Mouse (Mus musculus) gastrocnemius, postnatal 36 days (tissue): ENCODE results near the gene Cacng2. TPM values are rescaled to one million over a fixed set of nuclear protein-coding genes. Genes with fewer than 3 reads are reported as not detected.

Experiments
- DNase-seq, 2 experiments: peaks; one replicate each; pipeline ENCODE4 v3.0.0; 2022
- intact Hi-C: fragments of 180-260 bp; cut with DNase I; formaldehyde crosslinking; loops from one replicate; pipeline ENCODE4 v1.15.1; 2025
- long read RNA-seq, 2 experiments: library from polyadenylated mRNA; stranded (forward); transcript quantifications; one replicate each; pipeline ENCODE4 v2.0.0; 2021
- total RNA-seq, 2 experiments: library from RNA; stranded (reverse); gene quantifications; 2 replicates each; pipeline ENCODE4 v1.2.3; 2021

Cacng2 gene
- total RNA-seq, result not detected
- long read RNA-seq, experiment 1, result 0 reads
- long read RNA-seq, experiment 2, result 0 reads

DNA sequence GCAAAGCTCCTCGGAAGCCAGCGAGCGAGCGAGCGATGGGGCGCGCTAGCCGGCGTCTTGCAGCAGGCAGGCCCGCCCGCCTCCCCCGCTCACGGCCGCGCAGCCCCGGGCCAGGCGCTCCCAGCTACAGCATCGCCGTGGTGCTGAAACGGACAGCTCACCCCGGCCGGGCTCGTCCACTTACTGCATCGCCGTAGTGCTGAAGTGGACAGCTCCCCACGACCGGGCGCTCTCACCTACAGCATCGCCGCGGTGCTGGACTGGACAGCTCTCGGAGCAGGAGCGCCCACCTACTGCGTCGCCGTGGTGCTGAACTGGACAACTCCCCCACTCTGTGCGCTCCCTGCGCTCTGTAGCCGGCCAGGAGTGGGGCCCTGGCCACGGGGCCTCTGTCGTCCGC is at the start of gene Cacng2:
Gene Cacng2 (minus strand): TSS at position 325 of the 400 bp plus-strand sequence.
- DNase-seq, result peak; percentile 94
- intact Hi-C loops, result no loop called here

GRCm38 (mm10) chr15:78169566-78169965 is 49.7 kb upstream of the Cacng2 start:
- intact Hi-C loops, result no loop called here
- no peak for DNase-seq

- intact Hi-C loops, result no loop called here
These were observed 45.5 kb upstream of the Cacng2 start for GRCm38 (mm10) chr15:78165292-78165691.

GRCm38 (mm10) chr15:78164466-78164865 is 44.6 kb upstream of the Cacng2 start:
- intact Hi-C loops, result no loop called here
- DNase-seq, result no peak

More at GRCm38 (mm10) chr15:78165292-78165691, 45.5 kb upstream of the Cacng2 start:
- DNase-seq, result no peak

- intact Hi-C loops, result no loop called here
- no peak for DNase-seq
These were observed 42.1 kb upstream of the Cacng2 start for GRCm38 (mm10) chr15:78161946-78162345.

GRCm38 (mm10) chr15:78158335-78158734 is 38.5 kb upstream of the Cacng2 start:
- intact Hi-C loops, result loop anchor here (10.0 kb wide), 1 partner anchor 174 kb away; no protein-coding TSS in a partner anchor

DNA sequence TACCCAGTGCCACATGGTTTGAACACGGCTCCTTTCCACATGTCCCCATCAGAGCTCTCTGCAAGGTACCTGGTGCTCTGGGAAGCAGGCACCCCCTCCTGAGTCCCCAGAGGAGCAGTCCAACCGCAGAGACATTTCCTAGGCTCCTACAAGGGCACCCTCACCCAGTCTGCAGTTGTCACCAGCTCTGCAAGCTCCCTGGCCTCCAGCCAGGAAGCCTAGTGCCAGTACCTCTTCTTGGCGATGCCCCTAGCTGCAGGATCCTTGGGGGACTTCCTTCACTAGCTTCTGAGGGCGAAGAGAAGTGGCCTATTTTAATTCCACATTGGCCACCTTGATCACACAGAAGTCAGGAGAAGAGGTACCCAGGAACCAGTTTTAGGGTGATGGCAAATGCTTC is 38.0 kb upstream of the Cacng2 start:
- intact Hi-C loops, result loop anchor here (10.0 kb wide), 1 partner anchor 173 kb away; no protein-coding TSS in a partner anchor
- DNase-seq, result no peak

More at GRCm38 (mm10) chr15:78158335-78158734, 38.5 kb upstream of the Cacng2 start:
- DNase-seq, result no peak

DNA sequence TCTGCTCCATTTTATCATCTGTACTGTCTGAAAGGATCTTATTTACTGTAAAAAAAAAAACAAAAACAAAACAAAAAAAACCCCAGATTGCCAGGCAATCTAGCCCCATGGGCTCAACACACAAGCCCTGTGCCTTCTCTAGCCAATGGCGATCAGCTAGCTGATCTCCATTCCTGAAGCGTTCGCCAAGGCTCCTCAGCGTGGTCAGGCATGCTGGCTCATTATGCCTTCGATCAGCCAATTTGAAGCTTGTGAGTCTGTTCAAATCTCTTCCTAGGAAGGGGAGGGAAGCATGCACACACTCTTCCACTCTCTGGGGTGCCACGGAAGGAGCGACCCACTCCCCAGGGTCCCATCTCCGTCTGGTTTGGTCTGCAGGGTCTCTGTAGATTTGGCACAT is 37.5 kb upstream of the Cacng2 start:
- intact Hi-C loops, result loop anchor here (10.0 kb wide), 1 partner anchor 173 kb away; no protein-coding TSS in a partner anchor
- no peak for DNase-seq

DNA sequence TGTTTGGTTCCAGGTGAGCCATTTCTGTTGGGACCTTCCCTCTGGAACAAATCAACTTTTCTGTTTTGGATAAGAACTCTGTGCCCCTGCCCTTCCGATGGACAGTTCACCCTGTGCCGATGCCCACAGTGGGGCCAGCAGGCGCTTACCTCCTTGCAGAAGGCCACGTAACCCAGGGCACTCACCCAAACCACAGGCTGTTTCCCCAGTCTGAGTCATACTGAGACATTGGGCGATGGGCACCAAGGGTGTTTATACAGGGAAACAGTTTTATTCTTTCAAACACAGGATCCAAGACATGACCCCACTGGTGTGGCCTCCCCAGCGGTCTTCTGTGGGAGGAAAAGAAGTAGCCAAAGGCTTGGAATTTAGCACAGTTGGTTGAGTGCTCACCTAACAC is 35.6 kb upstream of the Cacng2 start:
- no peak for DNase-seq
- intact Hi-C loops, result loop anchor here (10.0 kb wide), 1 partner anchor 171 kb away; no protein-coding TSS in a partner anchor

DNA sequence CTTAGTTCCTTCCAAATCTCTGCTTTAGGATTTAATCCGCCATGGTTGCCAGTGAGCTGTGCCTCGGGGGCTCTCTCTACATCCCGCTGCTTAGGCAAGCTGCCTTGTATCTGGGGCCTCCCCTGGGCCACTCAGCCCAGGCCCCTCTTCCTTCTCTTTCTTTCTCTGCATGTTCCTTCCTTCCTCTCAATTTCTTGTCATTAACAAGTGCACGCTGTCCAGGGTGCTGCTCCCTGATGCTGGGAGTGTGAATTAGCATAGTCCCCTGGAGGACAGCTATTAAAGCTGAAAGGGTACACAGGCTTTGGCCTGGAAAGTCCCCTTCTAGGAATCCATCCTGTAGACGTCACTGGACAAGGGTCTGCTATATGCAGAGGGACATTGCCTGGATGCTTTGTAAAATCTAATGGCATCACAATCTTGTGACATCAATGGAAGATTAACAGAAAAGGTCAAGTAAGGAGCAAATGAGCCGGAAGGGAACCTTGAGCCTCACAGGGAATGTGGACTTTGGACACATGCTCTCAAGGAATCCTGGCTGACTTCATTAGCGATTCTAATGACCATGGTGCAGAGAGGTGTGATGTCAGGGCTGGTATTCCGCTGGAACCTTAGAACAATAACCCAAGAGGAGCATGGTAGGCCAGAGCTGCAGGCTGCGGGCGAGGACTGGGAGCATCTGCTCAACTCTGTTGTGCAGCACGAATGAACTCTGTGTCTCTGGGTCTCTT is 33.4 kb upstream of the Cacng2 start:
- intact Hi-C loops, result loop anchor here (10.0 kb wide), 1 partner anchor 168 kb away; no protein-coding TSS in a partner anchor

DNA sequence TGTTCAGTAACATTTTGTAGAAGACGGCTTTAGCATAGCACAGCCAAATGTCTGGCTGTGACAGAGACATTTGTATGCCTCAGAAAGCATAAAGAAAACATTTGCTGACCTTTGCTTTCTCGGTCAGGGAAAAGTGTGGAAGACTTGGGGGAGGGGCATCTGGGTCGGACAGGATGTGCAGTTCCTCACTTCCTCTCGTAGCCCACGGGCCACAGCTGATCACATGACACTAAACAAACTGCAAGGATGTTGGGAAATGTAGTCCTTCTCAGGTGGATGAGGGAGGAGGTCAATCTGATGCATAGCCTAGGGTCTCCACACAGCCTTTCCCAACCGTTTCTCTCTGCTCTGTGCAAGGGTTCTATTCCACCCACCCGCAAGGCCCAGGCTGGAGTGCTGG is 28.7 kb upstream of the Cacng2 start:
- DNase-seq, result no peak
- intact Hi-C loops, result no loop called here

More for the DNA sequence above, 33.4 kb upstream of the Cacng2 start:
- no peak for DNase-seq

GRCm38 (mm10) chr15:78140226-78140625 is 20.4 kb upstream of the Cacng2 start:
- DNase-seq, result no peak
- intact Hi-C loops, result no loop called here

GRCm38 (mm10) chr15:78134606-78135005 is 14.8 kb upstream of the Cacng2 start:
- DNase-seq, result no peak
- intact Hi-C loops, result no loop called here

- intact Hi-C loops, result no loop called here
- DNase-seq, result no peak
These were observed 13.6 kb upstream of the Cacng2 start for GRCm38 (mm10) chr15:78133389-78133788.

- intact Hi-C loops, result no loop called here
- no peak for DNase-seq
These were observed 580 bp downstream of the Cacng2 start for GRCm38 (mm10) chr15:78119248-78119647.

DNA sequence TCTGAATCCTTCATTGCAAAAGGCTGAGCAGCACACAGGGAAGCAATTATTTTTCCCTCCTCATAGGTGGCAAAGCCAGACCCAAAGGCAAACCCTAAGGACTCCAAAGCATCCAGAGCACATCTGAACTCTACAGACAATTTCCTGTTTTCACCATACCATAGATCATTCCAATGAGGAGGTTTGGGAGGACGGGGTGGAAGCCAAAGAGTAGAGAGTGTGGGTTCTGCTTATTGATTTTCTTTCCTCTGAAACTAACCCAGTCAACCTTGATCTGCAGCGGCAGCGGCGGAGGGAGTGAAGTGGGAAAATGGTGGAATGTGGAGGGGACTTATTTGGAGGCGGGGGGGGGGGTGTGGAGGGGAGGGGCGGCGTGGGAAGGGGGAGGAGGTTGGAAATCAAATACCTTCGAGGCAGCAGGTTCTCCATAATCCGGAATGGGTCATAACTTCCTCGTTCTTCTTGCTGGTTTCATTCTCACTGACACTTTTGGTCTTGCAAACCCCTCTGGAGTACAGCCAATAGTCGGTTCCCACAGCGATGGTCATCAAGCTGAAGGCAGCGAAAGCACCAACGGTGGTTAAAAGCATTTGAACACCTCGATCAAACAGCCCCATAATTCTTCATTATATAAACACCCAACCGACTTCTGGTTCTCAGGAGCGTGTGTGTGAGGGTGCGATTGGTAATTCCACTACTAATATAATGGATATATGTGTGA is 1.4 kb downstream of the Cacng2 start:
- DNase-seq, result no peak
- intact Hi-C loops, result no loop called here

GRCm38 (mm10) chr15:78117731-78118130 is 2.1 kb downstream of the Cacng2 start:
- DNase-seq, result no peak
- intact Hi-C loops, result no loop called here

- DNase-seq, result no peak
- intact Hi-C loops, result no loop called here
These were observed 2.9 kb downstream of the Cacng2 start for GRCm38 (mm10) chr15:78116936-78117335.

DNA sequence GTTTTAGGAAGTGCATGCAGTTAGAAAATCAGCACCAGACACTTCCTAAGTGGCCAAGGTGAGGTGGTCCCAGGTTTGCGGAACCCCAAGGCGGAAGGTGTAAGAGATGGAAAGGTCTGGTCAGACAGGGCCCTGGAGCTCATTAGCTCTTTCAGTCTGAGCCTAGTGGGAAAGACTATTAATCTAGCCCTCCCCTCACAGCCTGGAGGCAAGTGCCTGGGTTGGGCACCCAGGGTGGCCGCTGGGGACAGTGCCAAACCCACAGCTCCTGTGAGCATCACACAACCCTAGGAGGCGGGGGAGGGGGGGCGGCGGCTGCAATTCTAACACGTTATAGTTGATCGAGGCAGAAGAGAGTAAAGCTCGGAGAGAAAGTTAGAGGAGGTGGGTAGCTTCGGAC is 3.6 kb downstream of the Cacng2 start:
- intact Hi-C loops, result no loop called here
- no peak for DNase-seq

GRCm38 (mm10) chr15:78099516-78099915 is 20.3 kb downstream of the Cacng2 start:
- intact Hi-C loops, result no loop called here
- no peak for DNase-seq

DNA sequence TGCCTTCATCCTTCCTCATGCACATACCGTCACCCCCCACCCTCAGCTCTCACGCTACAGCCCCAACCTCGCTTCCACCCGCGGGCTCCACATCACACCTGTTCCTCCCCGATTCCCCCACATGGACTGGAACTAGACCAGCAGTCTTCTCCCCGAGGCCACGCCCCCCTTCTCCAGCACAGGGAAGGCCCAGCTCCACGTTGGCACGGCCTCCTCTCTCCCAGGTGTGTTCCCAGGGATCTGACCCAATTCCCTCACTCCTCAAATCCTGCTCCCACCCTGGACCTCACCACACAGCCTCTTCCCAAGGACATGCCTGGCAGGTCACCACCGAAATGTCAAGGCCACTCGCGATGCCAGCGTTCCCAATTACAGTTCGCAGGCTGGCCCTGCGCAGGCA is 23.8 kb downstream of the Cacng2 start:
- DNase-seq, result no peak
- intact Hi-C loops, result no loop called here
